Mouse (Mus musculus) T-helper 17 cell (primary cell): ENCODE measurements around the gene Gm20388.

ENCODE experiments used
- in situ Hi-C, 2 experiments: fragments of 300-600 bp; cut with MboI, MseI; formaldehyde crosslinking; loops; 1 replicate in 1 of 2; 2 replicates in 1 of 2; pipeline ENCODE4 v1.15.1; 2025; ENCODE audit warnings: high pct_unique_total_duplicates in 2 of 2

The Gm20388 gene

DNA sequence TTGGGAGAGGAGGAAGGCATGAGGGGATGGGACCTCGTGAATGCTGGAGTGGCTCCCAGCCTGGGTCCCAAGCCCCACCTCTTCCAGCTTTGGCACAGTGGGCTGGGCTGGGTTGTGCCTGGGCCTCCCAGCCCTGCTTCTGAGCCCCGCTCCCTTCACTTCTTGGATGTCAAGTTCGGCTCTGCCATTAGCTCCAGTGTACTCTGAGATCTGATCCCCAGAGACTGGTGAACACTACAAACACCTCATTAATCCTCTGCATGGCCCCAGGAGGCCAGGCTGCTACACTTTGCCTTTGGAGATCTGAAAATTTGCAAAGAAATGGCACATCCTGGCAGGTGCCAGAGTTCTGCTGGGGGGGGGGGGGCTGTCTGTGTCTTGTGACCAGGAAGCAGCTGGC lies 1858.5 kb downstream of the Gm20388 start:
- in situ Hi-C loops = no loop called here

DNA sequence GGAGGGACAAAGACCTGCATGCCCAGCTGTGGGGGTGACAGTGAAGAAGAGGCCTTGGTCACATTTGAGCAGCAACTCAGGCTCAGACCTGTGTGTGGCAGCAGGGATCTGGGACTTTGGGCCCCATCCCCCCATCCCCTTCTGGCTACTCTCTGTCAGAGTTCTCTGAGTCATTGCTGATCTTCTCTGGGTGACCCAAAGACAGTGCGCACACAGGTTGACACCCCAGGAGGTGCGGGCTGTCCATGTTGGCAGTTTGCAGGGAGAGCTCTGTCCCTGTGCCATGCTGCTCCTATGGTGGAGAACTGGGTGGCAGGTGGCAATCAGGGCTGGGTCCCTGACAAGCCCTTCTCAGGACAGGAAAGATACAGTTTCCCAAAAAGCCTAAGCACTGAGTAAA lies 1859.0 kb downstream of the Gm20388 start:
- in situ Hi-C loops = loop anchor here in 1 of 2 experiments (10.0 kb wide), 2 partner anchors 285 to 555 kb away; no protein-coding TSS in a partner anchor

DNA sequence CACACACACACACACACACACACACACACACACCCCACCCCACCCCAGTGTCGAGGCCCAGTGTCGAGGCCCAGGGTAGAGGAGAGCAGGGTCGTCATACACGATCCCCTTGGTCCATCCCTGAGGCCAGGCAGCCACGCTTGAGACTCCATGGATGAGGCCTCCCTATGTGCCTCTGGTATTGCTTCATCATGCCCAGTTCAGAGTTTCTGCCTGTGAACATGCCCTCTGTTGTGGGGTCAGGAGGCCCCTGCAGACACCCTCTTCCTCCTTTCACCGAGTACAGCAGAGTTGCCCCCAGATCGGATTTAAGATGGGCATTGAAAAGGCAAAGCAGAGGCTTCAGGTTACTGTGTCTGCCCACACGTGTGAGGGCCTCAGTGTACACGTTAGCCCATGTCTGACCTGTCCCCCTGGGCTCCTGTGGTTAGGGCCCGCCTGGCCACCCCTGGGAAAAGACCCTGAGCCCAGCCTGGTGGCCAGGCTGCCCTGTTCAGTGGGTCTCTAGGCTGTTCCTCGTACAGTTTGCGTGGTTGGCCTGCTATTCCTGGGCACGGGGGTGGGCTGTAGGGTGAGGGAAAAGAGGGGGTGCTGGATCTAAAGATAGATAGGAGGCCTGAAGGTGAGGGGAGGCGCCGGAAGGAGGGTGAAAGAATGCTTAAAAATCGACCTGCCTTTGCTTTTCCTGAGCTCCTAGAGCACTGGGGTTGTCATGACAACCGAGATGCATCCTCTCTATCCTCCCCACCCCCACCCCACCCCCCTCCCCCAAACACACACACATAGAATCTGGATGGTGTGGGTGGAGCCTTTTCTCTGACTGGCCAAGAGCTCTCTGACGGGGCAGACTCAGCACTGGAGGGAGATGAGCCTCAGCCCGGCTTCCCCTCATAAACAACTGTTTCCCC lies 1860.5 kb downstream of the Gm20388 start:
- in situ Hi-C loops = loop anchor here in 1 of 2 experiments (10.0 kb wide), 2 partner anchors 284 to 554 kb away; no protein-coding TSS in a partner anchor

DNA sequence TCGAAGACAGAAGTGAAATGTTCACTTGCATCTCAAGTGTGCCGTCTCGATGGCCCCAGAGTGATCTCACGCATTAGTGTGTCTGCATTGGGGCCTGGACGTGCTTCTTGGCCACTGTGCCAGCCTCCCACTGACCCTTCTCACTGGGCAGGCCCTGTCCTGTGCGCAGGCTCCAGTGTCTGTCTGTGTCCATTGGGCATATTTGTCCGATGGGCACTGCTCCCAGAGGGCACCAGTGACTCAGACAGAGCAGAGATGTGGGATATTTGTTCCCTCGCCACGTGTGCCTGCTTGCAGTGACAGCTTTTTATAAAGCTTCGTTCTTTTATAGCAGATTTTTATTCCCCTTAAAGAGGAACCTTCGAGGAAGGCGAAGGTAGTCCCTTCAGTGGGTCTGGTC lies 1863.2 kb downstream of the Gm20388 start:
- in situ Hi-C loops = loop anchor here in 1 of 2 experiments (10.0 kb wide), 2 partner anchors 281 to 551 kb away; no protein-coding TSS in a partner anchor

DNA sequence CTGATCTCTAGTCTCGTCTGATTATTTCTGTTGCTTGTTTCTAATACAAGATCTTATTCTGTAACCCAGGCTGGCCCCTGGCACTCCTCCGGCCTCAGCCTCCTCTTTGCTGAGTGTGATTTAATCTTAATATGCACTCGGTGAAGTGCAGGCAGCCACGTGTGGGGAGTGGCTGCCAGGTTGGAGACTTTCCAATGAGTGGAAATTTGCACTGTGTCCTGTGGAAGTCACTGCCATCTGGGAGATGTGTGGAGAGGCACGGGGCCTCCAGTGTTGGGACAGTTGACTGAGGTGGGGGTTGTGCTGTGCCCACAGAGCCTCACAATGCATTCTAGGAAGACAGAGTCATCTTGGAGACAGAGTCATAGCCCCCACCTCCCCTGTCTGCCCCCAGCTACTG lies 1871.9 kb downstream of the Gm20388 start:
- in situ Hi-C loops = no loop called here

DNA sequence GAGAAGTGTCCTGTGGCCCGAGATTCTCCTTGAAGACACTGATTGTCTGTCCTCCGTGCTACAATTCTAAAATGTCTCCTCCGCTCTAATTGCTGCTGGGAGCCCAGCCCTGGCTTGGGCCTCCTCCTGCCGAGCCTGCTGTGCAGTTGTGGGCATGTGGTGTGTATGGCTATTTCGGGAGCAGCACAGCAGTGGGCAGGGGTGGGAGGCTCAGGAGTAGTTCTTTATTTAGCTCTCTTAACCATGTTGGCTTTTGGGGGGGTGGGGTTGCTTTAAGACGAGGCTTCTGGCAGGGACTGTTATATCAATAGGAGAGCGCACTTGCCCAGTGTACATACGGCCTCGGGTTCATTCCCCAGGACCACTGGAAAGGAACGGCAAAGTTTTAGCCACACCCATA lies 1875.9 kb downstream of the Gm20388 start:
- in situ Hi-C loops = no loop called here

DNA sequence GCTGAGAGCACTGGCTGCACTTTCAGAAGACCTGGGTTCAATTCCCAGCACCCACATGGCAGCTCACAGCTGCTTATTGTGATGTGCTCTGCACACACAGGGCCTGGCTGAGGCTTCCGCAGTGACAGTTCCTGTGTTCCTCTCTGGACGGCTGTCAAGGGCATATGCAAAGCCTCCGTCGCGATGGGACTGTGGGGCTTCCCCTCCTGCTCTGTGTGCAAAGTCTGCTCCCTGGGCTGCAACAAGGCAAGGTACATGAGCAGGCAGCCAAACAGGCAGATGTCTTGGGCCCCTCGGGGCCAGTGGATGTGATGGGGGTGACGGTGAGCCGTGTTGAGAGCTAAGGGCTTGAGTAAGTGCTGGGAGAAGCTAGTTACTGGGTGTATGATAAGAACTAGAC lies 1878.1 kb downstream of the Gm20388 start:
- in situ Hi-C loops = no loop called here

DNA sequence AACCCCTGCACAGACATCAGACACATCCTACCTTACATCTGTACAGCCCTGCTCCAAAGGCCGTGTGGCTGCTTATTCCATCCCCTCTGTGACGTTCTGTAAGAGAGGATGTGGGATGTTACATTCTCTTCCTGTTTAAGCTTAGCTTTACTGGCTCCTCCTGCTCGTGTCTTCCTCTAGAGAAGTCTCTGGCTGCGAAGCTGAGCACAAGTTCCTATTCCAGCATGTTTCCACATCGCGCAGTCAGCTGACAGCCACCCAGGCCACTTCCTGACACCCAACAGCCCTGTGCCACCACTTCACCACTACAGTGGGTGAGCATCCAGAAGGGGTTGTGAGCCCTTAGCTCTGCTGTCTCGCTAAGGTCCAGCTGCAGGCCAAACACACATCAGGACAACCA lies 1881.5 kb downstream of the Gm20388 start:
- in situ Hi-C loops = no loop called here

DNA sequence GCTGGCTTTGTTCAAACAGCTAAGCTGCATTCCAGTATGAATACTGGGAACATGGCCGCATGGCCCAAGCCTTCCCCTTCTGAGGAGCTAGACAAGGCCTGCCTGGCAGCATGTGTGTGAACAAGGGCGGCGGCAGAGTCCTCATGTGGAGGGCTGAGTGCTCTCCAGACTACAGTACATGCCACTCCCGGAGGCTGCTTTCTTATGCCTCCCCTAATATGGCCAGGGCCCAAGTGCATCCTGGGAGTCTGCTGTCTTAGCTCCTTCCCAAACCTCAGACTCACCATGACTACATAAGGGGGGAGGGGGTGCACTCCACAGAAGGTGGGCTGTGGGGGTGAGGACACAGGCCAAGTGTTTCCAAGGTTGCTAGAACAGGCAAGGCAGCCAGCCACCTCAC lies 1882.0 kb downstream of the Gm20388 start:
- in situ Hi-C loops = no loop called here

DNA sequence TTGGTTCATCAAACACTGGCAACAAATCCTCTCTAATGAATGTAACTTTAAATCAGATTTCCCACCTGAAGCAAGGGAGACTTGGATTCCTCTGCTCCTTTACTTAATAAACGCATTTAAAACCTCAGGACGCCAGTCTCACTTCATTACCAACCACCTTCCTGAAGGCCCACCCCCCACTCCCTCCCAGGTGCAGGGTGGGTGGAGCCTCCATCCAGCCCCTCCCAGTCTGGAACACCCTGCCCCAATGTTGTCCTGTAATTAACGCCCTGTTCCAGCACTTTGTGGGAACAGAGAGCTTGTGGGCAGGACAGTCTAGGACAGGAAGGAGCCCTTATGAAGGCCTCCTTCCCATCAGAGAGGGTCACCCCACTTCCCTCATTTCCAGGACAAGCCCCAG lies 1883.5 kb downstream of the Gm20388 start:
- in situ Hi-C loops = no loop called here

DNA sequence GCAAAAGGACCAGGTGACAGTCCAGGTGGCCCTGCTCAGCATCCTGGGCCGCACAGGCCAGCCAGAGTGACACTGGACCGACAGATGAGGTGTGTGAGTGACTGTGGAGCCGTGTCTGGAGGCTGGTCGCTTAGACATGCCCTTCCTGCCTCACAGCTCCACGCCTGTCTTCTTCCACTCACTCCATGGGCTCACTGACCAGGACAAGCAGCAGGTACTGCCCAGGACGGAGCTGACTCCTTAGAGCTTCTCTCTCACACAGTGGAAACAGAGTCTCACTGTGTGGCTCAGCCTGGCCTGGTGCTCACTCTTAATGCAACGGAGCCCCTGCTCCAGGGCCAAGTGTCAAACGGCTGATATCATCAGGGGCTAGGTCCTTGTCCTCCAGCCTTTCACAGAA lies 1884.8 kb downstream of the Gm20388 start:
- in situ Hi-C loops = no loop called here

DNA sequence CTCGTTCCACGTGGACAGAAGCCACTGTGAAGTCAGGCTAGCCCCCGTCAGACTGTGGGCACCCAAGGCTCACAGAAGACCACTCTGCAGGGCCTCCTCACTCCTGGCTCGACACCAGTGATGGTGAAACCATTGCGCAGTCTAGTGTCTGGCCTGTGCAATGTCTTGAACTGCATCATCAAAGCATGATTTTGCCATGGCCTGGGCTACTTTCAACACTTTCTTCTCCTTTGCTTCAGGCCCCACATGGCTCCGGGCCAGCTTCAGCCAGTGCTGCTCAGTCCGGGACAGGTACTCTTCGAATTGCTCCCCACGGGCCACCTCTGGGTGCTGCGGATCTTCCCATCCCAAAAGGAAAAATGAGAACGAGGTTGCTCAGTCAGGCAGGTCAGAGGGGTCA lies 1885.8 kb downstream of the Gm20388 start:
- in situ Hi-C loops = no loop called here

DNA sequence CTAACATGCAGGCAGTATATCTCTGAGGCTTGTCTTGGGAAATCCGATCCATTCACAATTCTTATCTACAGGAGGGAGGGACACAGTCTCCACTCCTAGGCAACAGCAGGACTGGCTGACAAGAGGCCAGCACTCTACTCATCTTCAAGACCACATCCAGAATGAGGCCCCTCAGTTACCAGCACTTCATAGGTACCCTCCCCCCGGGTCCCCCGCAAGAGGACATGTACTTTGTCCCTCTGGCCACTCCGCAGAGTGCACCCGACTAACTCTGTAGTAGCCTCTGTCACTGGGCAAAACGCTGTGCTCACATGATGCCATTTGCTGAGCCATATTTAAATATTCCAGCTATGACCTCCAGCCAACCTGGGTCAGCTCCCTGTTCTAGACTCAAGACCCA lies 1887.8 kb downstream of the Gm20388 start:
- in situ Hi-C loops = no loop called here

DNA sequence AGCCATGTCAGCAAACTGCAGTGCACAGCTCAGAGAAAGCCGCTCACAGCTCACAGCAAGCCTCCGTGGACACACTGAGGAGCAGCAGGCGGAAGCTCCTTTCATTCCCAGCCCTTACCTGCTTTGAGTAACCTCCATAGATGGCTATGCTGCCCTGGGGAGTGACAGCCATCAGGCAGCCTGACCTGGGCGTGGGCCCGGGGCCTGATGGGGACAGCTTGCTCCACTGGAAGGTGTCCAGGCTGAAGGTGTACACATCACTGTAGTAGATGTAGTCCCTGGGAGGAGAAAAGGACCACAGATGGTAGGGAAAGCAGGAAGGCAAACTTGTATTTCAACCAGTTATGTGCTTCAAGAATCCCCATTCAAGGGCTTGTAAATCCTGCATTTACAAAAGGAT lies 1894.2 kb downstream of the Gm20388 start:
- in situ Hi-C loops = no loop called here

DNA sequence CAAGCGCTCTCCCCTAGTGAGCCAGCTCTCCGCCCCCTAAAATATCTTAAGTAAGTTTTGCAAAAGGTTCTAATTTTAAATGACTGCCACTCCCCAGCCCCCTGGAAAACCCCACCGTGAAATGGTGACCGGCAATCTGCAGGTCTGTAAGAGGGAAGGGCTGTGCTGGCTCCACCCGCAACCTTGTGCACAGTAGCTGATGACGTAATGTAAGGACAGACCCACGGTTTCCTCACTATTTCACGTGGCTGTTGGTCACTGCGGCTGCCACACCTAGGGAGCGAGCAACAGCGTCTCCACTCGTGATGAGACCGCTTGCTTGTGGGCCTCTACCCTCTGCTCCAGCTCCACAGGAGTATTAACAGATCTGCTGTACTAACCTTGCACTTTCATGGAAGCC lies 1895.5 kb downstream of the Gm20388 start:
- in situ Hi-C loops = no loop called here

DNA sequence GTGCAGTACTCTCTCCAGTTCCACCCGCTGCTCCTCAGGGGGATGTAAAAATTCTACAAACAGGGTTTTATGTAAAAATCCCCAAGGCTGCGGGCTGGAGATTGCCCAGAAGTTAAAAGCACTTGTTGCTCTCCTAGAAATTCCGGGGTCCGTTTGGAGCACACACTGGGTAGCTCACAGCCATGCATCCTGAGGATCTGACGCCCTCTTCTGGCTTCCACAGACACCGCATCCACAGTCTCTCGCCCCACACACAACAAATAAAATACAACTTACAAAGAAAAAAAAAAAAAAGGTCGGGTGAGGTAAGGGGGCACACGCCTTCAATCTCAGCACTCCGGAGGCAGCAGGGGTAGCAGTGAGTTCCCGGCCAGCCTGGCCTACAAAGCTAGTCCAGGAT lies 1897.4 kb downstream of the Gm20388 start:
- in situ Hi-C loops = no loop called here

DNA sequence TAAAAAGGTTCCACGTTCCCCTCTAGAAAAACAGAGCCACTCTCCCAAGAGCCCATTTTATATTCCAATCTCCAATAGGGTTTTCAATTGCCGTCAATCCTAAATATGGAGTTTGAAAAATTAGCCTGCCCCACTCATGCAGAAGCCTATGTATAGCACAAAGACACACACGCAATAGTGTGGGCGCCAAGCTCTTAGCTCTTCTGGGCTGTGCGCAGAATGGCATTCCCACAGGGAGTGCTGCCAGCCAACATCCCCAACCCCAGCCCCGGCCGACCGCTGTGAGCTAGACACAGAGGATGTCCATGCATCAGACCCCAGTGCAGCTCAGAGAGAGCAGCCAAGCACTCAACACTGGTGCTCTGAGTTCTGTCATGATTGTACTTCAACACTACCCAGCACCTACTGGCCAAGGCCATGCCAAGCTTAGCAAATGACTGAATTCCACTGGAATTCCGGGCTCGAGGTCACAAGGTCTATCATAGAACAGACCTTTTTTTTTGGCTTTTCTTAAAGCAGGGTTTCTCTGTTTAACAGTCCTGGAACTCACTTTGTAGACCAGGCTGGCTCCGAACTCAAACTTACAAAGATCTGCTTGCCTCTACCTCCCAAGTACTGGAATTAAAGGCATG lies 1899.0 kb downstream of the Gm20388 start:
- in situ Hi-C loops = no loop called here

DNA sequence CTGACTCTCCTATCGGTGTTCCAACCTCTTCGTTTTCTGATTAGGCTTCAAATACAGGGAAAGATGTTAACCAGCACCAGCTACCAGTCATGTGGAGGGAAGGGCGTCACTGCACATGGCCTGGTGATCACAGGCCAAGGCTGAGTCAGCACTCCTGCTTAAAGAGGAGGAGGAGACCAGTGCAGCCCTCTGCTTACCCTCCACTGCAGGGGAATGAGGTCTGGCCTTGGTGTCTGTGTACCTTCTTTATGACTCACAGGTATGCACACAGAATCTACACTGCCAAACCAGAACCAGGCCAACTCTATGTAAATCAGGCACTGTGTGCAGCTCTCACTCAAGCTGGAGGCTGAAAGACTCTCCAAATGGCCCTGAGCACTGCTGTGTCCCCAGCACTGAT lies 1900.9 kb downstream of the Gm20388 start:
- in situ Hi-C loops = no loop called here

DNA sequence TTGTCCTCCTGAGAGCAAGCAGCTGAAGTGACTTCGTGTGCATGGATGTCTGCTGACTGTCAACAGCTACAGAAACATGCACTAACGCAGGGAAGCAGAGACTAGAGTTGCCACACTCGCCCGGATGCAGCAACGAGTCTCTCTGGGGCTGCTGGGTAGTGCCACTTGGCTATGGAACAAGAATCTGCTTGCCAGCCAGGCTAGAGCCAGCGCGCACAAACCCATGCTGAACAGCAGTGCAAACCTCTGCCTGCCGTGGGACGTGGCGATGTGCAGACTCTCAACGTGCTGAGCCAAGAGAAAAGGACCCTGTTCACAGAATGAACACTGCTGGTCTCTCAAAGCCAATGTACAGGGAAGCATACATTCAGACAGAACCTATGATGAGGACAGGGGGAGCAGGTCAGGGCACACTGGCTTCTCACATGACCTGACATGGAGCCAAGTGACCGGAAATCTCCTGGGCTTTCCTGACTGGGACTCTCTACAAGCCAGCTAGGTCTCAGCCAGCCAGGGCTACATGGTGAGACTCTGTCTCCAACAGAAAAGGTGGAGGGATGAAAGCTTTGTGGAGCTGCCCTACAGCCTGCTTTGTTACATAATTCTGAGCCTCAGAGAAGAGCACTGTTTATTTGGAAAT lies 1901.4 kb downstream of the Gm20388 start:
- in situ Hi-C loops = no loop called here

DNA sequence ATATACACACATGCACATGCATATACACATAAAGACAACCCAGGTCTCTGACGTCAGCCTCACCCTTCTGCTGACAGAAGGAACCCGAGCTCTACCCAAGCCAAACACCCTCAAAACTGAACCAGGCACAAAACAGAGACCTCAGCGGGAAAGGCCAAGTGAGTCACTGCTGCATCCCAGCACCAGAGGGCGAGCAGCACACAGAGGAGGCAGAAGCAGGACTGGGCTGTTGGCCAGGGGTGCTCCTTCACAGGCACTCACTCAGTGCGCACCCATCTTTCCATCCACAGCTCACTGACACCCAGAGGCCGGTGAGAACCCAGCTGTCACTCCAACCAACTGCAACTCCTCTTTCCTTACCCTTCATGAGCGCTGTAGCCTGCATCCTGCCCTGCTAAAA lies 1907.6 kb downstream of the Gm20388 start:
- in situ Hi-C loops = no loop called here

DNA sequence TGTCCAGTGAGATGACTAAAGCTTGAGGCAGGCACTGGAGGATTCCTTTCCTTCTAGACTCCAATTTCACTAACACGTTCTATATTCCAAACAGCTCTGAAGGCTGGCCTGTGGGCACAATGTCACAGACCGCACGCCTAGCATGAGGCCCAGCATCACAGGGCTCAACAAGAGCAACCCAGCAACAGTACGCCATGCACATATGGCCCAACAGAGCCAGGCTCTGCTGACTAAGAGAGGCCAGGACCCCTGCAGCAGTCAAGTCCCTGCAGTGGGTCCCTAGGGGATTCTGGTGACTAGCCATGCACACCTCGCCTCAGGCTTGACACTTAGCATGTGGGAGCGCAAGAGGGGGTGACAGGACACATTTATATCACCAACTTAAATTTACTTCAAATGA lies 1910.2 kb downstream of the Gm20388 start:
- in situ Hi-C loops = no loop called here

DNA sequence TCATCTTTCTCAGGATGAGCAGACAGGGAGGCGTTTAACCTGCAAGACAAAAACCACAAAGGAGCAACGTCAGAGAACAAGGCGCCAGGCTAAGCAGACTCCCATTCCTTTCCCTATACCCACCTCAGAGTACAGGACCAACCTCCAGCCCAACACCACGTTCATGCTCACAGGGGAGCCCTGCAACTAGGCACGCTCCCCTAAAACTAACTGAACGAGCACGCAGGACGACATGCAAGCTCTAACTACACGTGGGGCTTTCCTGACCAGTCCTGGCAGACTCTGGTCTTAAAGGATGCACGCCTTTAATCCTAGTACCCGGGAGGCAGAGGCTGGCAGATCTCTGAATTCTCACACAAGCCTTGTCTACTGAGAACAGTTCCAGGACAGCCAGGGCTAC lies 1910.7 kb downstream of the Gm20388 start:
- in situ Hi-C loops = no loop called here
